Comparison of ENCODE assay signal across 17 mouse cellular contexts in the genomic region with DNA sequence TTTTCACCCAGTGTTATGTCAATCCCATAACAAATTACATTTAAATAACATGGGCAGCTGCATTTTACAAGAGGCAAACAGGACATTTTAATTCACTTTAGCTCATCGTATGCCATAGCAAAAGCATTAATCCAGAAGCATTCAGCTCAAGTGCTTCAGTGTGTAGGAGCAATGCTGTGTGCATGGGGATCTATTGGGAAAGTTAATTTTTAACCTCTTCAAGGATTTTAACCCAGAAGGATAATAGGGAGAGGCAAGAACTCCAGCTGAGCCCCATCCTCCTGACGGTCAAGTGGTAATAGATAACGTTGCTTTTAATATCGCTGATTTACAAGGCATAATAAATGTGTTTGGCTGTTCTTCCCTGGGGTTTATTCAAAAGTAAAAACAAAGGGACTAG.
A peak's percentile ranks its signal among the peaks of the same experiment; 100 is the strongest.
DNase-seq lines count a peak whose midpoint lies in the region; ATAC-seq and TF ChIP-seq lines count a peak whose summit lies in the region.
"Had no signal": no experiment of that assay in that cellular context is flagged by ENCODE, and none has a peak within 500 bp of the region (broad histone marks: within the 10 kb centered on the region; RNA-seq: fewer than 3 reads in every experiment).

No protein-coding gene starts in this region.

- 22% methylated on average over 4 of the region's 4 CpGs for WGBS in liver, adult 2 months
- WGBS in liver, embryonic 12.5 days (ENCODE audit: insufficient replicate concordance), result 67% methylated on average over 4 of the region's 4 CpGs
- 6% methylated on average over 4 of the region's 4 CpGs for WGBS in hindbrain, embryonic 13.5 days
- 45% methylated on average over 4 of the region's 4 CpGs for WGBS in intestine, embryonic 15.5 days
- 10% methylated on average over 4 of the region's 4 CpGs for WGBS in neural tube, embryonic 12.5 days

- no peaks in the 10 kb centered on the region for H3K79me2 ChIP-seq in liver, adult 2 months (ENCODE audit: control insufficient read depth, insufficient read depth, low read length)

- H3K4me3 ChIP-seq in liver, adult 2 months (ENCODE audit: insufficient read depth, low read depth, low read length), result no peak overlapping the region
- H3K4me3 ChIP-seq in liver, embryonic 12.5 days, result no peak overlapping the region
- no peak overlapping the region for H3K4me3 ChIP-seq in hindbrain, embryonic 13.5 days
- no peak overlapping the region for H3K4me3 ChIP-seq in intestine, embryonic 15.5 days (replicated peaks)
- no peak overlapping the region for H3K4me3 ChIP-seq in neural tube, embryonic 12.5 days
- H3K4me3 ChIP-seq: heart, adult 2 months; limb, embryonic 13.5 days had no signal

- TF ChIP-seq POLR2A in liver, adult 2 months (IDR thresholded peaks at IDR 0.05; ENCODE audit: extremely low read depth, insufficient read depth, low read length), result no peak

- peaks cover 3% of the 10 kb centered on the region; the same call in 1 of the 2 replicates for H3K4me1 ChIP-seq in liver, adult 2 months (ENCODE audit: control insufficient read depth, insufficient read depth, low read length)
- H3K4me1 ChIP-seq in liver, embryonic 12.5 days, result no peaks in the 10 kb centered on the region
- H3K4me1 ChIP-seq in hindbrain, embryonic 13.5 days (replicated peaks), result peaks cover 31% of the 10 kb centered on the region
- peaks cover 3% of the 10 kb centered on the region; the same call in 1 of the 2 replicates for H3K4me1 ChIP-seq in intestine, embryonic 15.5 days (replicated peaks)
- peaks cover 29% of the 10 kb centered on the region for H3K4me1 ChIP-seq in neural tube, embryonic 12.5 days

- H3K27ac ChIP-seq in liver, adult 2 months (replicated peaks; ENCODE audit: insufficient read depth, low read depth, low read length), result no peak overlapping the region
- no peak overlapping the region for H3K27ac ChIP-seq in liver, embryonic 12.5 days
- 0 out of 2 replicates have a peak overlapping the region, but pooled peaks have one; percentile 70 for H3K27ac ChIP-seq in hindbrain, embryonic 13.5 days
- peak overlapping the region; percentile 64 for H3K27ac ChIP-seq in intestine, embryonic 15.5 days
- H3K27ac ChIP-seq in neural tube, embryonic 12.5 days, result no peak overlapping the region
- H3K27ac ChIP-seq: heart, adult 2 months; limb, embryonic 13.5 days had no signal

- no peaks in the 10 kb centered on the region for H3K36me3 ChIP-seq in liver, adult 2 months (ENCODE audit: control insufficient read depth, insufficient read depth, low read length)
- no peaks in the 10 kb centered on the region for H3K36me3 ChIP-seq in liver, embryonic 12.5 days
- no peaks in the 10 kb centered on the region for H3K36me3 ChIP-seq in hindbrain, embryonic 13.5 days
- no peaks in the 10 kb centered on the region for H3K36me3 ChIP-seq in intestine, embryonic 15.5 days
- H3K36me3 ChIP-seq in neural tube, embryonic 12.5 days, result no peaks in the 10 kb centered on the region
- H3K36me3 ChIP-seq: limb, embryonic 13.5 days had no signal

- no peaks in the 10 kb centered on the region for H3K27me3 ChIP-seq in liver, adult 2 months (ENCODE audit: control insufficient read depth, insufficient read depth, low read length)
- H3K27me3 ChIP-seq in liver, embryonic 12.5 days (replicated peaks), result no peaks in the 10 kb centered on the region
- no peaks in the 10 kb centered on the region for H3K27me3 ChIP-seq in hindbrain, embryonic 13.5 days
- no peaks in the 10 kb centered on the region for H3K27me3 ChIP-seq in intestine, embryonic 15.5 days (replicated peaks)
- H3K27me3 ChIP-seq in neural tube, embryonic 12.5 days (replicated peaks), result no peaks in the 10 kb centered on the region
- H3K27me3 ChIP-seq: limb, embryonic 13.5 days had no signal

- no peak for TF ChIP-seq CTCF in liver, adult 2 months (IDR thresholded peaks at IDR 0.05; ENCODE audit: low read depth, low read length)

- H3K9me3 ChIP-seq in liver, embryonic 12.5 days (replicated peaks), result no peaks in the 10 kb centered on the region
- no peaks in the 10 kb centered on the region for H3K9me3 ChIP-seq in hindbrain, embryonic 13.5 days
- H3K9me3 ChIP-seq in intestine, embryonic 15.5 days, result no peaks in the 10 kb centered on the region
- no peaks in the 10 kb centered on the region for H3K9me3 ChIP-seq in neural tube, embryonic 12.5 days
- H3K9me3 ChIP-seq: limb, embryonic 13.5 days had no signal

- no peak overlapping the region for H3K4me2 ChIP-seq in liver, embryonic 12.5 days
- no peak overlapping the region for H3K4me2 ChIP-seq in hindbrain, embryonic 13.5 days
- peak overlapping the region; percentile 17 for H3K4me2 ChIP-seq in intestine, embryonic 15.5 days (replicated peaks)
- peak overlapping the region; percentile 36 for H3K4me2 ChIP-seq in neural tube, embryonic 12.5 days (replicated peaks)

- DNase-seq in liver, adult 2 months (ENCODE audit: extremely low read depth, low read depth, low spot score), result peak; percentile 71
- DNase-seq in MN1 (ENCODE audit: low spot score), result no peak
- no peak for DNase-seq in adrenal gland, adult 18-20 months (ENCODE audit: low spot score in 2 of 2)
- DNase-seq: cerebellum, adult 9-10 months; gastrocnemius, postnatal 10 days; heart, adult 2 months; heart, postnatal 10 days; kidney, adult 18-20 months; lung, postnatal 10 days; right cerebral cortex, adult 18-20 months; spleen, adult 18-20 months; thymus, postnatal 36 days had no signal

- no peak for ATAC-seq in liver, embryonic 12.5 days
- no peak for ATAC-seq in hindbrain, embryonic 13.5 days (ENCODE audit: low FRiP score)
- peak; percentile 89 for ATAC-seq in intestine, embryonic 15.5 days
- ATAC-seq in neural tube, embryonic 12.5 days (ENCODE audit: low FRiP score, low read depth), result peak; percentile 39

- no peak overlapping the region for H3K9ac ChIP-seq in liver, adult 2 months (ENCODE audit: low read depth, low read length)
- H3K9ac ChIP-seq in liver, embryonic 12.5 days, result no peak overlapping the region
- H3K9ac ChIP-seq in hindbrain, embryonic 13.5 days, result no peak overlapping the region
- no peak overlapping the region for H3K9ac ChIP-seq in intestine, embryonic 15.5 days
- no peak overlapping the region for H3K9ac ChIP-seq in neural tube, embryonic 12.5 days
- H3K9ac ChIP-seq: limb, embryonic 13.5 days had no signal

Comparison
In these comparisons a context has a peak if more than half of its experiments do, and no peak if none do; other contexts are left out.
1. H3K27ac ChIP-seq: peak in hindbrain, embryonic 13.5 days (single experiment) and intestine, embryonic 15.5 days (single experiment); none in liver, adult 2 months (single experiment), liver, embryonic 12.5 days (single experiment) and neural tube, embryonic 12.5 days (single experiment).
2. ATAC-seq: peak in intestine, embryonic 15.5 days (single experiment) and neural tube, embryonic 12.5 days (single experiment); none in liver, embryonic 12.5 days (single experiment) and hindbrain, embryonic 13.5 days (single experiment).
3. H3K4me2 ChIP-seq: peak in intestine, embryonic 15.5 days (single experiment) and neural tube, embryonic 12.5 days (single experiment); none in liver, embryonic 12.5 days (single experiment) and hindbrain, embryonic 13.5 days (single experiment).